Mouse (Mus musculus) CH12.LX (cell line): ENCODE results near the gene Ltb. TPM values are rescaled to one million over a fixed set of nuclear protein-coding genes. Genes with fewer than 3 reads are reported as not detected.

Experiments used
- DNase-seq: peaks from one replicate; pipeline ENCODE4 v3.0.0-alpha.2; 2013; ENCODE audit errors: extremely low read depth
- H3K27ac ChIP-seq: 2 replicates; pipeline ENCODE4 v1.5.1; 2012; ENCODE audit warnings: low read depth, mild to moderate bottlenecking, control low read depth, moderate library complexity; ENCODE audit not compliant: insufficient read depth
- H3K27me3 ChIP-seq: replicated peaks from 2 replicates; pipeline ENCODE3; 2012; ENCODE audit warnings: inconsistent platforms
- H3K36me3 ChIP-seq, 2 experiments: replicated peaks in 1 of 2; 2 replicates each; pipeline versions ENCODE3 to v1.6.1; 2012; ENCODE audit warnings: inconsistent platforms in 1 of 2, low read length in 1 of 2, mild to moderate bottlenecking in 1 of 2, mixed read lengths in 1 of 2, moderate library complexity in 1 of 2; ENCODE audit not compliant: control insufficient read depth in 1 of 2, insufficient read depth in 1 of 2
- H3K4me1 ChIP-seq, 2 experiments: 2 replicates each; pipeline ENCODE4 v1.6.1; 2012; ENCODE audit warnings: inconsistent platforms in 1 of 2, moderate library complexity in 1 of 2; ENCODE audit not compliant: insufficient read depth in 2 of 2, control insufficient read depth in 1 of 2
- H3K4me2 ChIP-seq: 2 replicates; pipeline ENCODE4 v1.6.1; 2012; ENCODE audit warnings: low read depth, mild to moderate bottlenecking, control low read depth; ENCODE audit not compliant: poor library complexity, insufficient read depth, severe bottlenecking
- H3K4me3 ChIP-seq, 3 experiments: fragments of 150-350 bp in 1 of 3; sonication (generic) in 1 of 3; replicated peaks in 1 of 3; 2 replicates each; pipeline versions ENCODE3 to v1.5.1; 2011 to 2012; ENCODE audit warnings: low read depth in 2 of 3, low read length in 2 of 3, mild to moderate bottlenecking in 2 of 3, moderate library complexity in 2 of 3, control low read depth in 1 of 3, improper control_type of control experiment in 1 of 3, inconsistent platforms in 1 of 3, mixed read lengths in 1 of 3; ENCODE audit not compliant: poor library complexity in 1 of 3
- H3K79me2 ChIP-seq: replicated peaks from 2 replicates; pipeline ENCODE4 v1.6.1; 2012; ENCODE audit warnings: mild to moderate bottlenecking, moderate library complexity; ENCODE audit not compliant: control insufficient read depth, poor library complexity, insufficient read depth, severe bottlenecking; ENCODE audit errors: extremely low read depth
- H3K9ac ChIP-seq: 2 replicates; pipeline ENCODE4 v1.6.1; 2012; ENCODE audit warnings: low read depth, mild to moderate bottlenecking, control low read depth, moderate library complexity; ENCODE audit not compliant: insufficient read depth
- H3K9me3 ChIP-seq: replicated peaks from 2 replicates; pipeline ENCODE3; 2012; ENCODE audit warnings: low read length, inconsistent platforms, mixed read lengths
- CHD2 ChIP-seq: IDR thresholded peaks from 2 replicates; pipeline ENCODE4 v1.6.1; 2011; ENCODE audit warnings: low read length, improper control_type of control experiment
- CTCF ChIP-seq, 2 experiments: IDR thresholded peaks in 1 of 2; conservative IDR thresholded peaks in 1 of 2; 2 replicates each; pipeline ENCODE4 v1.5.1; 2011 to 2012; ENCODE audit warnings: low read depth in 2 of 2, low read length in 2 of 2, improper control_type of control experiment in 1 of 2, inconsistent platforms in 1 of 2, mild to moderate bottlenecking in 1 of 2, moderate library complexity in 1 of 2
- EP300 ChIP-seq: IDR thresholded peaks from 2 replicates; pipeline ENCODE4 v1.6.1; 2011; ENCODE audit warnings: low read length, improper control_type of control experiment
- ETS1 ChIP-seq: conservative IDR thresholded peaks from 2 replicates; pipeline ENCODE4 v1.6.1; 2012; ENCODE audit warnings: low read depth, mild to moderate bottlenecking, inconsistent platforms, low read length, improper control_type of control experiment, moderate library complexity
- GABPA ChIP-seq: IDR thresholded peaks from 2 replicates; pipeline ENCODE4 v1.6.1; 2012; ENCODE audit warnings: low read depth, low read length, improper control_type of control experiment, inconsistent platforms; ENCODE audit not compliant: insufficient replicate concordance
- HCFC1 ChIP-seq: IDR thresholded peaks from 2 replicates; pipeline ENCODE4 v1.6.1; 2012; ENCODE audit warnings: low read depth, mild to moderate bottlenecking, inconsistent platforms, low read length, improper control_type of control experiment
- IRF4 ChIP-seq: IDR thresholded peaks from 2 replicates; pipeline ENCODE4 v1.6.1; 2014; ENCODE audit warnings: low read depth, mild to moderate bottlenecking, inconsistent platforms, low read length, improper control_type of control experiment
- JUND ChIP-seq: conservative IDR thresholded peaks from 2 replicates; pipeline ENCODE4 v1.6.1; 2011; ENCODE audit warnings: low read depth, low read length, improper control_type of control experiment
- MAFK ChIP-seq: IDR thresholded peaks from 2 replicates; pipeline ENCODE4 v1.6.1; 2011; ENCODE audit warnings: low read length, improper control_type of control experiment; ENCODE audit not compliant: insufficient replicate concordance
- MAX ChIP-seq: IDR thresholded peaks from 2 replicates; pipeline ENCODE4 v1.6.1; 2011; ENCODE audit warnings: low read length, improper control_type of control experiment
- MAZ ChIP-seq: IDR thresholded peaks from 2 replicates; pipeline ENCODE4 v1.6.1; 2012; ENCODE audit warnings: low read depth, mild to moderate bottlenecking, inconsistent platforms, low read length, improper control_type of control experiment, moderate library complexity
- MEF2A ChIP-seq: IDR thresholded peaks from 2 replicates; pipeline ENCODE4 v1.6.1; 2014; ENCODE audit warnings: low read depth, mild to moderate bottlenecking, inconsistent platforms, low read length, improper control_type of control experiment, borderline replicate concordance
- MXI1 ChIP-seq: IDR thresholded peaks from 2 replicates; pipeline ENCODE4 v1.6.1; 2011; ENCODE audit warnings: mild to moderate bottlenecking, low read depth, low read length, improper control_type of control experiment
- MYC ChIP-seq: IDR thresholded peaks from 2 replicates; pipeline ENCODE4 v1.6.1; 2011; ENCODE audit warnings: low read depth, mild to moderate bottlenecking, improper control_type of control experiment, low read length
- PAX5 ChIP-seq: IDR thresholded peaks from 2 replicates; pipeline ENCODE4 v1.6.1; 2012; ENCODE audit warnings: low read length, inconsistent platforms, mixed read lengths
- POLR2AphosphoS2 ChIP-seq: IDR thresholded peaks from 2 replicates; pipeline ENCODE4 v1.6.1; 2011; ENCODE audit warnings: low read depth, low read length, improper control_type of control experiment
- RAD21 ChIP-seq: IDR thresholded peaks from 2 replicates; pipeline ENCODE4 v1.6.1; 2011; ENCODE audit warnings: low read depth, mild to moderate bottlenecking, low read length, improper control_type of control experiment, moderate library complexity
- SIN3A ChIP-seq: IDR thresholded peaks from 2 replicates; pipeline ENCODE4 v1.6.1; 2012; ENCODE audit warnings: low read length, improper control_type of control experiment, inconsistent platforms
- SMC3 ChIP-seq: IDR thresholded peaks from 2 replicates; pipeline ENCODE4 v1.6.1; 2011; ENCODE audit warnings: low read depth, low read length, improper control_type of control experiment
- USF1 ChIP-seq: IDR thresholded peaks from 2 replicates; pipeline ENCODE4 v1.6.1; 2014; ENCODE audit warnings: low read depth, mild to moderate bottlenecking, inconsistent platforms, low read length, improper control_type of control experiment
- USF2 ChIP-seq: conservative IDR thresholded peaks from 2 replicates; pipeline ENCODE4 v1.6.1; 2011; ENCODE audit warnings: low read depth, low read length, improper control_type of control experiment
- dilution Hi-C: fragments of 300-500 bp; cut with MboI; formaldehyde crosslinking; loops from 2 replicates; pipeline ENCODE4 v1.14.3; 2020; ENCODE audit warnings: low sequenced_read_pairs; ENCODE audit not compliant: extremely low pct_unique_long_range_greater_than_20kb, extremely low pct_ligation_motif_present
- in situ Hi-C: fragments of 300-500 bp; cut with MboI; formaldehyde crosslinking; loops from 3 replicates; pipeline ENCODE4 v1.14.3; 2019; ENCODE audit warnings: low sequenced_read_pairs, low pct_ligation_motif_present, low pct_unique_long_range_greater_than_20kb, mixed read lengths
- polyA plus RNA-seq: library from polyadenylated mRNA; unstranded; fragments of >175 nt; gene quantifications from 2 replicates; pipeline ENCODE4 v1.2.1, GENCODE M21; 2012; ENCODE audit warnings: low read depth; ENCODE audit not compliant: insufficient read length
- total RNA-seq, 2 experiments: library from RNA; depleted of rRNA; stranded (reverse); fragments of 300-350 nt in 1 of 2; fragments of >200 nt in 1 of 2; gene quantifications; 2 replicates each; pipeline ENCODE4 v1.2.3; 2012 to 2014

Gene Ltb
- total and polyA plus RNA-seq, 3 experiments = 150 to 263 (median 234) TPM

- no peaks in the 10 kb centered on the region for H3K27me3 ChIP-seq
- H3K4me1 ChIP-seq = no peaks in the 10 kb centered on the region
- TF ChIP-seq USF2 (no peak), CHD2 (no peak)
- no peak overlapping the region for H3K9ac ChIP-seq
- peaks cover 91 to 93% of the 10 kb centered on the region in 2 experiments for H3K36me3 ChIP-seq
- no peak overlapping the region for H3K27ac ChIP-seq
- no peaks in the 10 kb centered on the region for H3K9me3 ChIP-seq
- H3K4me3 ChIP-seq = no peak overlapping the region
- no peak for DNase-seq
- H3K79me2 ChIP-seq = peaks cover 11% of the 10 kb centered on the region
- H3K4me2 ChIP-seq = no peak overlapping the region
- dilution Hi-C loops = no loop called here
- in situ Hi-C loops = no loop called here
Measured at GRCm38 (mm10) chr17:35153931-35154330, 40.3 kb upstream of the Ltb start.

DNA sequence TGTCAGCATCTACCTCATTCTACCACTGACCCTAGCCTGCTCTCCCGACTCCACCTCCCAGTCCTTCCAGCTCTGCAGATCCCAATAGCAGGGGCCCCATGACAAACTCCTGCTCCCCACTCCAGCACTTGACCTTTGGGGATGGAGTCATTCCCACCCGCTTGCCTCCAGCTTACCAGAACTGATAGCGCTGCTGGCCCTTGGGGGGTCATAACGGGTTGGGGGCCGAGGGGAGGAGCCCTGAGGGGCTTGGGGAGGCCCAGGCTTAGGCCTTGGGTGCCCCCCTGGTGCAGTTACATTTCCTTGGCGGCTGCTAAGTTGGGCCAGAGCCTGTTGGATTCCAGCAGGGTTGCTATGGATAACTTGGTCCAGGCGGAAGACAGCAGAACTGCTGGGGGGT is 39.6 kb upstream of the Ltb start:
- Histone ChIP-seq H3K9me3 (no peaks in the 10 kb centered on the region), H3K4me1 (no peaks in the 10 kb centered on the region), H3K27me3 (no peaks in the 10 kb centered on the region), H3K36me3 (peaks cover 93 to 94% of the 10 kb centered on the region in 2 experiments), H3K27ac (no peak overlapping the region), H3K9ac (no peak overlapping the region)
- no peak for DNase-seq
- in situ Hi-C loops = no loop called here
- dilution Hi-C loops = no loop called here
- TF ChIP-seq CTCF (conservative IDR thresholded peaks at IDR 0.05 in 1 of 2, IDR thresholded peaks at IDR 0.05 in 1 of 2; ENCODE audit: low read depth in 2 of 2, low read length in 2 of 2) (no peak), USF1 (no peak), MAFK (no peak), CHD2 (no peak), EP300 (no peak), MAZ (no peak)
- TF ChIP-seq, all 38 proteins: peak for 0
- Histone ChIP-seq H3K4me3 (no peak overlapping the region), H3K79me2 (peaks cover 18% of the 10 kb centered on the region), H3K4me2 (no peak overlapping the region)

DNA sequence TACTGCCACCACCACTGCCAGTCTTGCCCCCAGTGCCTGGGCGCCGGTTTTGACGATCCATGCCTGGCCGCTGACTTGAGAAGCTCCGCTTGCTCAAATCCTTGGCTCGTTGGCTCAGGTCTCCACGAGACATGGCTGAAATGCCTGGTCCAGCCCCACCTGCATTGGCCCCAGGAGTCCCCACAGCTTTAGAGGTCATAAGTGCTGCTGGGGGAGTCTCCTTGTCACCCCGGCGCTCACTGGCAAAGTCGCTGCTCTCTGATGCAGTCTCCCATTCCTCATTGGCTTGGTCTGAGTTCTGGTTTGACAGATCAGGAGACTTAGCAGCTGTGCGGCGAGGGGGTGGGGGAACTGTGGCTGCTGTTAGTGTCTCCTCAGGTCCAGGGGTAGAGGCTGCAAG is 38.8 kb upstream of the Ltb start:
- Histone ChIP-seq H3K9ac (no peak overlapping the region), H3K4me3 (no peak overlapping the region), H3K27me3 (no peaks in the 10 kb centered on the region), H3K79me2 (peaks cover 26% of the 10 kb centered on the region), H3K4me1 (no peaks in the 10 kb centered on the region), H3K27ac (no peak overlapping the region), H3K4me2 (no peak overlapping the region), H3K9me3 (no peaks in the 10 kb centered on the region), H3K36me3 (peaks cover 92 to 94% of the 10 kb centered on the region in 2 experiments)
- dilution Hi-C loops (no loop called here), in situ Hi-C loops (no loop called here)
- TF ChIP-seq JUND (no peak), POLR2AphosphoS2 (no peak), IRF4 (no peak), MAFK (no peak), MXI1 (no peak), PAX5 (no peak), SMC3 (no peak), GABPA (no peak), RAD21 (no peak), CTCF (conservative IDR thresholded peaks at IDR 0.05 in 1 of 2, IDR thresholded peaks at IDR 0.05 in 1 of 2; ENCODE audit: low read depth in 2 of 2, low read length in 2 of 2) (no peak), EP300 (no peak), SIN3A (no peak), ETS1 (no peak), HCFC1 (no peak), MYC (no peak), MAX (no peak), MEF2A (no peak)
- no peak for DNase-seq
